Mouse (Mus musculus) WW6 (cell line): ENCODE measurements around the gene Camk2d.

ENCODE experiments used
- DNase-seq: peaks from one replicate; pipeline ENCODE4 v3.0.0-alpha.2; 2013; ENCODE audit warnings: low read depth, low spot score

Camk2d gene

DNA sequence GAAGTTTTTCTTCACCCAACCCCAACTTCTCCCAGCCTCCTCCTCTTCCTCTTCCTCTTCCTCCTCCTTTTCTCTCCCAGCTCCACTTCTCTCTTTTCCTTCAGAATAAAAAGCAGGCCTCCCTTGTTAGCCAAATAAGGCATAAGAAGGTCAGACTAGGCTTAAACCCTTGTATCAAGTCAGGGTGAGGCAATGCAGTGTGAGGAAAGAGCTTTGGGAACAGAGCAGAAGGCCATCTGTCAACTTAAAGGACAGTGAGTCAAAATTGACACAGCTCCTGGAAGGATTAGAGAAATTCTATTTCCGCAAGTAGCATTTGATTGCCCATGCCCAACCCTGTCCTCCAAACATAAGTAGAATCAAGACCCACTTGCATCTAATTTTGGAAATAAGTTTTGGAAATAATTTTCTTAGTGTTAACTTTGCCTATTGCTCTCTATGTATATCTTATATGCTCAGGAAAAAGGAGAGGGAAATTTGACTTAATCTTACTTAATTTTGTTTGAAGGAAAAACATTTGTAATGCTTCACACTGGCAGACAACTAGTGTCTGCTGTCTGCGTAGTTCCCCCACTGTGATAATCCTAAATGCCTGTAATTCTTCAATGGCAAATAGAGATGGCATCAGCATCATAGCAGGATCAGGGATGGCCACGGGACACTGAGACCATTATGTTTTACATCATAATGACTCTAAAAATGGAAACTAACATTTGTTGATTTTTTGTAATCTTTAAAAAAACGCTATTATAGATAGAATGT is 16.8 kb downstream of the Camk2d start:
- no peak for DNase-seq

DNA sequence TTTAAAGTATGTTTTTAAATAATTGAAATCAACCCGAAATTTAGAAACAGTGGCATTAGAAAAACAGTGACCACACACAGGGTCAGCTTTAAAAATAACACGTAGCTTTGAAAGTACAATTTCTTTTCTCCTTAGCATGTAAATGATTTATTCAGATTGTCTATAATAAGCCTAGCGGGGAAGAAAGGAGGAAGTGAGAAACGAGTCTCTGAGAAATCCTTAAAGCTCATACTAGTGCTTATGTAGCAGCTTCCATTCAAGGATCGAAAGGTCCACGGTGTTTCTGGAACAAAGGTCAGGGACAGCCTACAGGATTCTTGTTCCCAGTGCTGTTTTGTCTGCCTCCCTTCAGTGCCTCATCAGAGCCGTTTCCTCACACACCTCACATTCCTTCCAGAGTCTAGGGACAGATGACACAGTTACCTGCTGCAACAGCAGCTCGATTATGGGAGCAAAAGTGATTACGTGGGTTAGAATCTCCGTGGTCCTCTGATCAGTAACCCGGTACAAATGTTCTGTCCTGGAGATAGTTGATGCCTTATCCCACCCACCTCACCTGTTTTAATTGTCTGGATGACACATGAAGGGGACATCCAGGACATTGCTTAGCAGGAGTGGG is 17.5 kb downstream of the Camk2d start:
- DNase-seq = no peak

GRCm38 (mm10) chr3:126615306-126615705 is 19.2 kb downstream of the Camk2d start:
- DNase-seq = no peak

DNA sequence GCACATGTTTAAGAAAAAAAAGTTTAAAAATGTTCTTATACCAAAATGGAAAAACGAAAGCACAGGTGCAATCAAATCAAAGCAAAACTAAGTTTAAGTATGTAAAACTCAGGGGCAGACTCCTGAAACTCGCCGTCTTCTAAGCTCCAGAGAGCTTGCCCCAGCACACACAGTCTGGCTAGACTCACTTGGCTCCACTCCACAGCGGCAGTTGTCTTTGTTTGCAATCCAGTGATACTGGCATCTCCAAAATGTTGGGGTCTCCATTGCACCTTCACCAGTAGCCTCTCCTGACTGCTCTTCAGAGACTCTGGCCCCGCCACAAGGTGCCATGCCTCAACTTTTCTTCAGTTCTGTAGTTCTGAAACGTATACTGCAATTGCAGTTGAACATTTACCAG is 24.1 kb downstream of the Camk2d start:
- no peak for DNase-seq

DNA sequence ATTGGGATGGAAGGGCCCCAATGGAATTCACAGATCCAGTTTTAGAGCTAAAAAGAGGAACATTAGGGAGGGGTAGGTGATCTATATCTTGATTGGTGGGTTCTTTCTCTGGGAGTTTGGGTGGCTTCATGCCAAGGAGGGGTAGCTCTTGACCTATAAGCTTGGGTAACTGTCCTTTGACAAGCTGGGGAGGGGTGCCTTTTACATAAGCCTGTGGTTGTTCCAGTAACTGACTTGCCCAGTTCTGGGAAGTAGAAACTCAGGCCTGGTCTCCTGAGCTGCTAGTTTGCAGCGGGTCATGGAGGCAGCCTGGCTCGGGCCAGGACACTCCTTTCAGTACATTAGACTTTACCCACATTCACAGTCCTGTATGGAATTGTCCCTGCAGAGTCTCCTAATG is 26.4 kb downstream of the Camk2d start:
- DNase-seq = no peak

DNA sequence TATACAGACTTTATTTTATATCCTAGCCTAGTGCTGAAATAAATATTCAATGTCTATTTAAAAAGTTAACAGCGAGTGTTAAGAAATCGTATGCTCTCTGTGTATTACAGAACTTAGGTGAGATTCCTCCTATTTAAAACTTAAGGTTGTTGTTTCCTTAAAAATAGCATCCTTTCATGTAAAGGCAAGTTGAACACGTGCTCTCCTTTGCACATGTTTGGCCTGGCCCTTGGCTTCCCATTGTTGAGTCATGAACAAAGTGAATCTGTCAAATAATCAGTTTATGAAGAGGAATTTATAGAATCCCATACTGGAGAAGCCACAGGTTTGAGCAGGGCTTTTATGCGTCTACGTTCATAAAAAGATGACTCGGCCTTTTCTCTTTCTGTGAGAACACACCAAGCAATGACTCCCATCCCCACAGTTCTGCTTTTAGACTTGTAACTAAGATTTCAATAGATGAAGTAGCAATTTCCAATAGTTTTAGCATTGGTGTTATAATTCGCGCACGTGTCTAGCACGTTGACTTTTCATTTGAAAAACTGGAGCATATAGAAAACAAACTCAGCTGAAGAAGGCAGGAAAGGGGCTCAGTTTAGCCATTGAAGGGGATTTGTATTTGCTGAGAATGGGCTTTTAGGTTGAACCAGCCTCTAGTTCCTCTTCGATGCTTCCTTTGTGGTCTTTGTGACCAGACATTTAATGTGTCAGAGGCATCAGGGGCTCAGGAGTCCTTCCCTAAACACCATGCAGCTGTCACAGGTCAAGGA is 29.1 kb downstream of the Camk2d start:
- no peak for DNase-seq

DNA sequence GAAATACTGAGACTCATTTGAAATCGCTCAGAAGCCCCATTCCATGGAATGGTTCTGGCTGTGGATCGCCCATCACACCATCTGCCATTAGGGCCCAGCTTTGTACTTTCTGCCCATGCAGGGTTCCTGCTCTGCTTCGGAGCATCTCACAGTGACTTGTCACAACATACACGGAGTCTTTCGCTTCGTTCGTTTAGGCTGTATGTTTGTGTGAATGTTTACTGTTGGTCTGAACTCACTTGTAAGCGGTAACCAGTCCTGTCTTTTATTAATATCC is 29.6 kb downstream of the Camk2d start:
- DNase-seq = no peak

- no peak for DNase-seq
Measured at GRCm38 (mm10) chr3:126627968-126628367, 31.9 kb downstream of the Camk2d start.

DNA sequence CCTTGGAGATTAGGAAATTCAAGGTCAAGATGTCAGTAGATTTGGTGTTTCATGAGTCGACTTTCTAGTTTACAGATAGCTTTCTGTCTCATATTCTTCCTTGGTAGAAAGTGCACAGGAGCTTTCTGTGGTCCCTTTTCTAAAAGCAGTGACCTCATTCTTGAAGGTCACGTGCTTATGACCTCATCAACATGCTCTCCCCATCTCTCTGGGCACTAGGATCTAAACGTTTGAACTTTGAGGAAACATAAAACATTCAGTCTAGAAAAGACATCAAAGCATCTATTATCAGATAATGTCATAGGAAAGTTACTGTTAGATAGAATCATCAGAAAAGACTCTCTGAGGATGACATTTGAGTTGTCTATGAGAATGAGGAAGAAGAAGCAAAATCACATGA is 32.3 kb downstream of the Camk2d start:
- no peak for DNase-seq

DNA sequence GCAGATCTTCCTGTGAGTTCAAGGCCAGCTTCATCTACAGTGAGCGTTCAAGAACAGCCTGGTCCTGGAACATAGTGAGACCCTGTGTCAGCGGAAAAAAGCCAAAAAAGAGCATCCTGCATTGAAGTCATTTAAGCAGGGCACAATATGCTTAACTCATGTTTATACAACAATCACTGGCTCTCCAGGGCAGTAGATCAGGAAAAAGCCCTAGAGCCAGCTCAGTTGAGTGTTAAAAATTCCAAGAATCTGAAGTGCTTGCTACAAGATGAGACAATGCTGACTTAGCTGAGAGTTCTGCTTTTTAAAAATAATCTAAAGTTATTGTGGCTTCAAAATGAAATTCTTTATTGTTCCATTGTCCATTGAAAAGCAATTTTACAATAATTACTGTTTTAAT is 32.9 kb downstream of the Camk2d start:
- no peak for DNase-seq

DNA sequence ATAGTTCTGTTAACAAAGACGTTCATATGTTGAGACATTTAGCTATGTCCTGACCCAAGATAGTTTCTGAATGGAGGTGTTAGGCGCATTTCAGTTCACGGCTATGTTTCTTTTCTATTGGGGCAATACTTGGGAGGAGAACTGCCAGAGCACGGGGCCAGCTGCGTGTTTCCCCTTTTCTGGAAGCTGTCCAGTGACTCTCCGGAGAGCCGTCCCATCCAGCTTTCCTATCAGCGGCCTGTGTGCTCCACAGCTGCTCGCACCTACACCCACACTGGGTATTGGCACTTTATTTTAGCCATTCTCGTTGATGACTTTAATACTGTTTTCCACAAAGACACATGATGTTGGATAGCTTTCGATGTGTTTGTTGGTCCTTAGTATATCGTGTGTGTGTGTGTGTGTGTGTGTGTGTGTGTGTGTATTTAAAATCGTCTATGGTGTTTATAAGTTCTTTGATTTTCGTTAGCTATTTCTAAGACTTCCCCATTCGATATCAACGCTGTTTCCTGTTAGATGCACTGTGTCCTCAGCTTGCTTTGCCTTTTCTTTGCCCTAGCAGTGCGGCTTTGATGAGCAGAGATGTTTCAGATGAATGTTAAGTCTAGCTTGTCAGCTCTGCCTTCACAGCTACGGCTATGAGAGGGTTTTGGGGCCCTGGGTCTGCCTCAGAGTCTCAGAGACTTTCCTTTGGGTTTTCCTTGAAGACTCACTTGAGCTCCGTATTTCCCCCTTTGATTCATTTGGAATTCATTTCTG is 34.2 kb downstream of the Camk2d start:
- no peak for DNase-seq

GRCm38 (mm10) chr3:126631583-126631982 is 35.5 kb downstream of the Camk2d start:
- no peak for DNase-seq

DNA sequence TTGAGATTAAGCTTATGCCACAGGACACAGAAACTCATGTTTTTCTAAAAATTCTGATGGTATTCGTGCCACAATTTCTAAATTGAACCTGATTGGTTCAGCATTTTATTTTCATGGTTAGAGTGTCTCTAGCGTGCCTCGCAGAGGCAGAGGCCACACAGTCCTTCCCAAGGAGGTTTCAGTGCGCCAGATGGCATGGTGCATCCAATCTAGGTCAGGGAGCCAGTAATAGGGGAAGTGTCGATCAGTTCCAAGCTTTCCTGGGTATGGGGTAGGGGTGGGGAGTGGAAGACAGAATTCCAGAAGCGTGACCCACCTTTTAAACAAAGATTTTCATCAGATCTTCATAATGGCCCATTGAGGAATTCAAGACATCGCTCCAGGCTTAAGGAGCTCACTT is 36.5 kb downstream of the Camk2d start:
- no peak for DNase-seq

- DNase-seq = no peak
Measured at GRCm38 (mm10) chr3:126634171-126634570, 38.1 kb downstream of the Camk2d start.

- DNase-seq = no peak
Measured at GRCm38 (mm10) chr3:126638259-126638658, 42.2 kb downstream of the Camk2d start.

- no peak for DNase-seq
Measured at GRCm38 (mm10) chr3:126639098-126639513, 43.0 kb downstream of the Camk2d start.

GRCm38 (mm10) chr3:126640443-126641251 is 44.5 kb downstream of the Camk2d start:
- DNase-seq = no peak

DNA sequence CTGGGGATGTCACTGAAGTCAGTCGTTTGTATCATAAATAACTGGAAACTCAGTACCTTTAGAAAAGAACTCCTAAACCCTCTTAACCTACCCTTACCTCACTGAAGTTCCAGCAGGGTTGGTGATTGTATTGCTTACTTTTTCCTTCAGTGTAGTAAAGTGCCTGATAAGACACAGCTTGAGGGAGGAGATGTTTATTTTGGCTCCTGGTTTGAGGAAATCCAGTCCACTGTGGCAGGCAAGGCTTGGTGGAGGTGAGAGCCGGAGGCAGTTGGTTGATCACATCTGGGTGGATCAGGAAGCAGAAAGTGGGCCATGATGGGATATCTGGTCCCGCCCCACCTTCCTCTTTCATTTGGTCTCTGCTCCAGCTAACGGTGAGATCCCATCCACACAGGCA is 45.3 kb downstream of the Camk2d start:
- DNase-seq = no peak

GRCm38 (mm10) chr3:126643071-126644010 is 47.2 kb downstream of the Camk2d start:
- no peak for DNase-seq

DNA sequence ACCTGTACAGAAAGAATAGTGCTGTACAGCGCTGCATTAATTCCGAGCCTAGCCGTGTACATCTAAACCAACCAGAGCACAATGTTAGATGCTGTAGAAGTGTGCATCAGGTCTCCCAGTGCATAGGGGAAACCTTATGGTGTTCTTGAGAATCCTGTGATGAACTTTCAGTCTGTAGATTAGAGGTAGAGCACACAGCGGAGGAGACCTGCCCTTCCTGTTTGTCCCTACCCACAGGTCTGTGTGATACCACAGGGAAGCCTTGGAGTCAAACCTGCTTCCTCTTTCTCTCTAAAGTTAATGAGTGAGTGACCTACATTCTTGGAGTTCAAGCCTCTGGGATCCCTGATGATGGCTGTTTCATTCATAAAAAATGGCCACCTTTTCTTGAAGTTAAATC is 54.2 kb downstream of the Camk2d start:
- no peak for DNase-seq
